Mouse (Mus musculus) testis, adult 2 months (tissue): ENCODE measurements around the gene Iqcn. TPM values are rescaled to one million over a fixed set of nuclear protein-coding genes. Genes with fewer than 3 reads are reported as not detected.
A peak's percentile ranks its signal among the peaks of the same experiment; 100 is the strongest.

Experiments
- H3K27ac ChIP-seq: fragments of 200-500 bp; 2 replicates; pipeline ENCODE4 v1.5.1; 2012; ENCODE audit warnings: low read depth, low read length; ENCODE audit not compliant: control insufficient read depth, insufficient read depth
- H3K27me3 ChIP-seq: fragments of 200-500 bp; 2 replicates; pipeline ENCODE4 v1.6.1; 2012; ENCODE audit warnings: mild to moderate bottlenecking, low read length, moderate library complexity; ENCODE audit not compliant: control insufficient read depth, insufficient read depth
- H3K36me3 ChIP-seq: fragments of 200-500 bp; 2 replicates; pipeline ENCODE4 v1.6.1; 2012; ENCODE audit warnings: mild to moderate bottlenecking, low read length; ENCODE audit not compliant: control insufficient read depth, insufficient read depth
- H3K4me1 ChIP-seq: fragments of 200-500 bp; 2 replicates; pipeline ENCODE4 v1.6.1; 2012; ENCODE audit warnings: low read length; ENCODE audit not compliant: control insufficient read depth, insufficient read depth
- H3K4me3 ChIP-seq: fragments of 200-500 bp; 2 replicates; pipeline ENCODE4 v1.5.1; 2012; ENCODE audit warnings: low read depth, mild to moderate bottlenecking, low read length, moderate library complexity, mixed read lengths; ENCODE audit not compliant: control insufficient read depth
- CTCF ChIP-seq: fragments of 200-500 bp; IDR thresholded peaks from 2 replicates; pipeline ENCODE4 v1.5.1; 2012; ENCODE audit warnings: low read depth, mild to moderate bottlenecking, inconsistent platforms, low read length, moderate library complexity; ENCODE audit not compliant: control insufficient read depth, insufficient read depth, insufficient replicate concordance
- POLR2A ChIP-seq: fragments of 200-500 bp; IDR thresholded peaks from 2 replicates; pipeline ENCODE4 v1.6.1; 2012; ENCODE audit warnings: low read depth, mild to moderate bottlenecking, inconsistent platforms, low read length, moderate library complexity; ENCODE audit not compliant: control insufficient read depth
- polyA plus RNA-seq: library from polyadenylated mRNA; depleted of rRNA; stranded (reverse); fragments of >200 nt; gene quantifications from 2 replicates; pipeline ENCODE4 v1.2.3, GENCODE M21; 2012

Iqcn gene
- polyA plus RNA-seq, 1 experiment, result 302 TPM

- Histone ChIP-seq H3K4me1 (no peaks in the 10 kb centered on the region; the same call in 1 of the 2 replicates), H3K4me3 (no peak overlapping the region), H3K27ac (no peak overlapping the region), H3K27me3 (no peaks in the 10 kb centered on the region), H3K36me3 (no peaks in the 10 kb centered on the region)
- TF ChIP-seq POLR2A, result peak; percentile 29; the same call in 1 of the 2 replicates
- no peak for TF ChIP-seq CTCF
Observed at GRCm38 (mm10) chr8:70716521-70717400, 13.5 kb downstream of the Iqcn start.

GRCm38 (mm10) chr8:70718297-70718696, 15.0 kb downstream of the Iqcn start, which contains the start of gene Gm3336:
TSS of gene Gm3336 (plus strand) at chr8:70718543.
- TF ChIP-seq POLR2A (no peak), CTCF (peak; percentile 83)
- H3K4me1 ChIP-seq, result no peaks in the 10 kb centered on the region; the same call in 1 of the 2 replicates
- no peaks in the 10 kb centered on the region for H3K36me3 ChIP-seq
- no peak within 1 kb of the TSS for H3K27ac ChIP-seq
- no peak within 1 kb of the TSS for H3K4me3 ChIP-seq
- H3K27me3 ChIP-seq, result no peaks in the 10 kb centered on the region

- Histone ChIP-seq H3K36me3 (no peaks in the 10 kb centered on the region), H3K4me1 (no peaks in the 10 kb centered on the region; the same call in 1 of the 2 replicates), H3K27ac (no peak overlapping the region), H3K27me3 (no peaks in the 10 kb centered on the region), H3K4me3 (no peak overlapping the region)
- TF ChIP-seq CTCF, result no peak
- no peak for TF ChIP-seq POLR2A
Observed at GRCm38 (mm10) chr8:70719796-70720270, 16.6 kb downstream of the Iqcn start.

- Histone ChIP-seq H3K27me3 (no peaks in the 10 kb centered on the region), H3K4me3 (no peak overlapping the region), H3K27ac (no peak overlapping the region), H3K36me3 (no peaks in the 10 kb centered on the region), H3K4me1 (no peaks in the 10 kb centered on the region; the same call in 1 of the 2 replicates)
- TF ChIP-seq CTCF (peak; percentile 87; the same call in 1 of the 2 replicates), POLR2A (no peak)
Observed at GRCm38 (mm10) chr8:70720739-70721138, 17.5 kb downstream of the Iqcn start.

- TF ChIP-seq POLR2A, result no peak
- TF ChIP-seq CTCF, result no peak
- Histone ChIP-seq H3K27me3 (no peaks in the 10 kb centered on the region), H3K27ac (no peak overlapping the region), H3K36me3 (no peaks in the 10 kb centered on the region), H3K4me3 (no peak overlapping the region), H3K4me1 (no peaks in the 10 kb centered on the region; the same call in 1 of the 2 replicates)
Observed at GRCm38 (mm10) chr8:70721601-70722000, 18.3 kb downstream of the Iqcn start.

- H3K36me3 ChIP-seq, result no peaks in the 10 kb centered on the region
- no peak within 1 kb of the TSS for H3K4me3 ChIP-seq
- H3K27ac ChIP-seq, result no peak within 1 kb of the TSS
- TF ChIP-seq CTCF (no peak), POLR2A (no peak)
- no peaks in the 10 kb centered on the region; the same call in 1 of the 2 replicates for H3K4me1 ChIP-seq
- H3K27me3 ChIP-seq, result no peaks in the 10 kb centered on the region
Observed at GRCm38 (mm10) chr8:70723486-70724210, 20.4 kb downstream of the Iqcn start, which contains the start of gene Pde4c. TSS of gene Pde4c (plus strand) at chr8:70723720.

- no peak for TF ChIP-seq POLR2A
- no peaks in the 10 kb centered on the region; the same call in 1 of the 2 replicates for H3K4me1 ChIP-seq
- H3K27me3 ChIP-seq, result no peaks in the 10 kb centered on the region
- no peaks in the 10 kb centered on the region for H3K36me3 ChIP-seq
- no peak overlapping the region for H3K27ac ChIP-seq
- H3K4me3 ChIP-seq, result no peak overlapping the region
Observed at GRCm38 (mm10) chr8:70724216-70724615, 21.0 kb downstream of the Iqcn start.
